Mouse (Mus musculus) CD4-positive, CD25-positive, alpha-beta regulatory T cell, adult 4 months (primary cell): ENCODE results near the gene Cep295. TPM values are rescaled to one million over a fixed set of nuclear protein-coding genes. Genes with fewer than 3 reads are reported as not detected.

Source experiments
- polyA plus RNA-seq, 2 experiments: library from polyadenylated mRNA; unstranded; fragments of 100-300 nt; shearing (Covaris generic); gene quantifications; one replicate each; pipeline ENCODE4 v1.2.1; 2017

Cep295 gene
- polyA plus RNA-seq, 2 experiments from 2014 or later, result 24.5 to 25.9 TPM

Other genes with a start within 250 kb of the Cep295 start
- gene Hephl1, start 245.7 kb downstream of the Cep295 start, polyA plus RNA-seq, result not detected
- gene Vstm5, start 118.7 kb downstream of the Cep295 start, polyA plus RNA-seq, result under 1 TPM in 1 of 2 experiments, not detected in 1; 0.22 TPM
- 10 to 100 TPM; 22.7 to 23.9 TPM for gene Med17, start 77.9 kb downstream of the Cep295 start, polyA plus RNA-seq
- 100 to 1,000 TPM; 115 to 148 TPM for gene Taf1d, start 51.6 kb downstream of the Cep295 start, polyA plus RNA-seq
- gene 4931406C07Rik, start 51.3 kb downstream of the Cep295 start, polyA plus RNA-seq, result 1 to 10 TPM; 3.6 to 6.3 TPM
- 10 to 100 TPM; 10.5 to 25.1 TPM for gene Smco4, start 135.6 kb upstream of the Cep295 start, polyA plus RNA-seq